Mouse (Mus musculus) testis, adult 2 months (tissue): Measurements from ENCODE around the gene Fnip2.

Experiments
- CTCF ChIP-seq: fragments of 200-500 bp; IDR thresholded peaks from 2 replicates; pipeline ENCODE4 v1.5.1; 2012; ENCODE audit warnings: low read depth, mild to moderate bottlenecking, inconsistent platforms, low read length, moderate library complexity; ENCODE audit not compliant: control insufficient read depth, insufficient read depth, insufficient replicate concordance
- POLR2A ChIP-seq: fragments of 200-500 bp; IDR thresholded peaks from 2 replicates; pipeline ENCODE4 v1.6.1; 2012; ENCODE audit warnings: low read depth, mild to moderate bottlenecking, inconsistent platforms, low read length, moderate library complexity; ENCODE audit not compliant: control insufficient read depth

- no peak for TF ChIP-seq CTCF
- no peak for TF ChIP-seq POLR2A
Observed at GRCm38 (mm10) chr3:79438276-79438675, 129.3 kb downstream of the Fnip2 start.
